Mouse (Mus musculus) left cerebral cortex, postnatal 25 days (tissue): ENCODE data around the gene Hoxb9. TPM values are rescaled to one million over a fixed set of nuclear protein-coding genes. Genes with fewer than 3 reads are reported as not detected.

Experiments
- DNase-seq, 2 experiments: peaks; one replicate each; pipeline ENCODE4 v3.0.0; 2022; ENCODE audit warnings: low spot score in 2 of 2, mixed read lengths in 1 of 2
- intact Hi-C: fragments of 180-260 bp; cut with DNase I; formaldehyde crosslinking; loops from one replicate; pipeline ENCODE4 v1.15.1; 2025
- total RNA-seq, 2 experiments: library from RNA; stranded (reverse); gene quantifications; 2 replicates each; pipeline ENCODE4 v1.2.3; 2021

Gene Hoxb9
- total RNA-seq, 2 experiments from 2014 or later = not detected

- intact Hi-C loops = loop anchor here (10.0 kb wide), 1 partner anchor 1119 kb away; the partner anchor contains the start of gene Dlx4
- DNase-seq = no peak
Observed at GRCm38 (mm10) chr11:96263636-96264389, 7.4 kb upstream of the Hoxb9 start.

GRCm38 (mm10) chr11:96264390-96265020, 6.8 kb upstream of the Hoxb9 start:
- no peak for DNase-seq
- intact Hi-C loops = loop anchor here (5.0 to 10.0 kb wide), 3 partner anchors 62 to 1120 kb away; partner anchors contain the start of genes Dlx4 and Hoxb2

GRCm38 (mm10) chr11:96265954-96266353, 5.3 kb upstream of the Hoxb9 start:
- intact Hi-C loops = loop anchor here (5.0 to 10.0 kb wide), 3 partner anchors 64 to 1121 kb away; partner anchors contain the start of genes Dlx4 and Hoxb2
- DNase-seq = no peak

GRCm38 (mm10) chr11:96267021-96267920, 4.0 kb upstream of the Hoxb9 start:
- no peak for DNase-seq
- intact Hi-C loops = loop anchor here (5.0 to 10.0 kb wide), 3 partner anchors 65 to 1122 kb away; partner anchors contain the start of genes Dlx4 and Hoxb2

GRCm38 (mm10) chr11:96268031-96268745, 3.1 kb upstream of the Hoxb9 start:
- intact Hi-C loops = loop anchor here (5.0 to 10.0 kb wide), 3 partner anchors 66 to 1123 kb away; partner anchors contain the start of genes Dlx4 and Hoxb2
- DNase-seq = no peak

- intact Hi-C loops = loop anchor here (5.0 to 10.0 kb wide), 3 partner anchors 68 to 1125 kb away; partner anchors contain the start of genes Dlx4 and Hoxb2
- DNase-seq = no peak
Observed at GRCm38 (mm10) chr11:96269869-96270268, 1.4 kb upstream of the Hoxb9 start.

GRCm38 (mm10) chr11:96271541-96272011, 319 bp downstream of the Hoxb9 start:
- intact Hi-C loops = no loop called here

GRCm38 (mm10) chr11:96272024-96272921, 1.0 kb downstream of the Hoxb9 start:
- no peak for DNase-seq
- intact Hi-C loops = no loop called here

More at GRCm38 (mm10) chr11:96271541-96272011, 319 bp downstream of the Hoxb9 start:
- DNase-seq = no peak

GRCm38 (mm10) chr11:96274428-96274827, 3.2 kb downstream of the Hoxb9 start:
- DNase-seq = no peak
- intact Hi-C loops = no loop called here

GRCm38 (mm10) chr11:96275896-96276295, 4.6 kb downstream of the Hoxb9 start:
- no peak for DNase-seq
- intact Hi-C loops = loop anchor here (5.0 kb wide), 2 partner anchors 466 to 511 kb away; partner anchors contain the start of gene Cbx1

GRCm38 (mm10) chr11:96277151-96278044, 6.1 kb downstream of the Hoxb9 start:
- DNase-seq = no peak
- intact Hi-C loops = loop anchor here (1.0 to 5.0 kb wide), 6 partner anchors 275 to 585 kb away; partner anchors contain the start of gene Cbx1

GRCm38 (mm10) chr11:96278324-96278723, 7.1 kb downstream of the Hoxb9 start:
- intact Hi-C loops = loop anchor here (1.0 to 5.0 kb wide), 6 partner anchors 274 to 584 kb away; partner anchors contain the start of gene Cbx1
- DNase-seq = no peak

- DNase-seq = peak; percentile 83 to 89
- intact Hi-C loops = loop anchor here (1.0 to 5.0 kb wide), 6 partner anchors 274 to 584 kb away; partner anchors contain the start of gene Cbx1
Observed at GRCm38 (mm10) chr11:96278773-96279172, 7.5 kb downstream of the Hoxb9 start.

- intact Hi-C loops = loop anchor here (2.0 to 5.0 kb wide), 7 partner anchors 258 to 583 kb away; partner anchors contain the start of genes Cbx1 and Igf2bp1
- no peak for DNase-seq
Observed at GRCm38 (mm10) chr11:96279421-96280233, 8.4 kb downstream of the Hoxb9 start.
